Mouse (Mus musculus) hindbrain, embryonic 14.5 days (tissue): ENCODE data around the gene Plac1. TPM values are rescaled to one million over a fixed set of nuclear protein-coding genes. Genes with fewer than 3 reads are reported as not detected.

Source experiments
- ATAC-seq: fragments of 200-750 bp; cut with Nextera tagmentation; 2 replicates; pipeline ENCODE4 v1.8.0; 2017; ENCODE audit warnings: moderate number of reproducible peaks, mild to moderate bottlenecking, moderate TSS enrichment, moderate library complexity; ENCODE audit not compliant: low FRiP score
- DNase-seq: peaks from one replicate; pipeline ENCODE4 v3.0.0-alpha.2; 2015; ENCODE audit warnings: low spot score
- H3K27ac ChIP-seq: fragments of 300-500 bp; sonication (generic); 2 replicates; pipeline ENCODE4 v1.5.1; 2014; ENCODE audit warnings: mild to moderate bottlenecking, moderate library complexity
- H3K27me3 ChIP-seq: fragments of 300-500 bp; sonication (generic); 2 replicates; pipeline ENCODE4 v1.6.1; 2014; ENCODE audit warnings: mild to moderate bottlenecking, low read length, mixed read lengths; ENCODE audit not compliant: control insufficient read depth, insufficient read depth
- H3K36me3 ChIP-seq: fragments of 300-500 bp; sonication (generic); replicated peaks from 2 replicates; pipeline ENCODE4 v1.6.1; 2014; ENCODE audit not compliant: control insufficient read depth, insufficient read depth
- H3K4me1 ChIP-seq: fragments of 300-500 bp; sonication (generic); replicated peaks from 2 replicates; pipeline ENCODE4 v1.6.1; 2014; ENCODE audit warnings: antibody characterized with exemption, low read length, mixed read lengths; ENCODE audit not compliant: control insufficient read depth, insufficient read depth
- H3K4me2 ChIP-seq: fragments of 300-500 bp; sonication (generic); replicated peaks from 2 replicates; pipeline ENCODE4 v1.6.1; 2014; ENCODE audit warnings: mild to moderate bottlenecking, moderate library complexity
- H3K4me3 ChIP-seq: fragments of 300-500 bp; sonication (generic); replicated peaks from 2 replicates; pipeline ENCODE4 v1.5.1; 2014; ENCODE audit warnings: mild to moderate bottlenecking, low read length
- H3K9ac ChIP-seq: fragments of 300-500 bp; sonication (generic); 2 replicates; pipeline ENCODE4 v1.6.1; 2014
- H3K9me3 ChIP-seq: fragments of 300-500 bp; sonication (generic); 2 replicates; pipeline ENCODE4 v1.6.1; 2016; ENCODE audit warnings: low read length; ENCODE audit not compliant: control insufficient read depth
- WGBS: fragments of 180-500 bp; shearing (Covaris S2); extraction: QIAGEN DNeasy Blood & Tissue Kit; methylation state at CpG from one replicate; pipeline ENCODE4 v1.1.7; 2014; 5-methylcytosine and 5-hydroxymethylcytosine counted together
- polyA plus RNA-seq: library from polyadenylated mRNA; unstranded; fragments of >200 nt; fragmentation: Nextera tagmentation; extraction: Ambion mirVana; gene quantifications from 2 replicates; pipeline ENCODE4 v1.2.1, GENCODE M21; 2014

Plac1 gene
- polyA plus RNA-seq, 1 experiment from 2014 or later, result 0.37 TPM

- H3K4me2 ChIP-seq, result no peak overlapping the region
- no peak for ATAC-seq
- no peak overlapping the region for H3K4me3 ChIP-seq
- no peak overlapping the region for H3K27ac ChIP-seq
- WGBS, result 77% methylated on average over 2 of the region's 2 CpGs
- no peak for DNase-seq
- H3K9ac ChIP-seq, result no peak overlapping the region
- H3K36me3 ChIP-seq, result no peaks in the 10 kb centered on the region
- H3K4me1 ChIP-seq, result no peaks in the 10 kb centered on the region
- no peaks in the 10 kb centered on the region for H3K9me3 ChIP-seq
- H3K27me3 ChIP-seq, result no peaks in the 10 kb centered on the region
These were observed 71.3 kb downstream of the Plac1 start for GRCm38 (mm10) chrX:53168623-53169022.

- Histone ChIP-seq H3K27ac (no peak overlapping the region), H3K27me3 (no peaks in the 10 kb centered on the region)
These were observed 72.9 kb downstream of the Plac1 start for GRCm38 (mm10) chrX:53166901-53167525.

GRCm38 (mm10) chrX:53166251-53166900 is 73.5 kb downstream of the Plac1 start:
- H3K4me1 ChIP-seq, result no peaks in the 10 kb centered on the region
- no peak for ATAC-seq
- no peaks in the 10 kb centered on the region for H3K27me3 ChIP-seq
- WGBS, result 46% methylated on average over 15 of the region's 15 CpGs
- H3K9ac ChIP-seq, result no peak overlapping the region
- DNase-seq, result no peak
- H3K9me3 ChIP-seq, result no peaks in the 10 kb centered on the region
- H3K27ac ChIP-seq, result no peak overlapping the region
- no peaks in the 10 kb centered on the region for H3K36me3 ChIP-seq
- no peak overlapping the region for H3K4me3 ChIP-seq
- no peak overlapping the region for H3K4me2 ChIP-seq

More at GRCm38 (mm10) chrX:53166901-53167525, 72.9 kb downstream of the Plac1 start:
- H3K9ac ChIP-seq, result no peak overlapping the region
- ATAC-seq (no peak), DNase-seq (no peak)
- WGBS, result 51% methylated on average over 4 of the region's 4 CpGs
- H3K36me3 ChIP-seq, result no peaks in the 10 kb centered on the region
- H3K9me3 ChIP-seq, result no peaks in the 10 kb centered on the region
- no peaks in the 10 kb centered on the region for H3K4me1 ChIP-seq
- H3K4me2 ChIP-seq, result no peak overlapping the region
- H3K4me3 ChIP-seq, result no peak overlapping the region

- Histone ChIP-seq H3K36me3 (no peaks in the 10 kb centered on the region), H3K27me3 (no peaks in the 10 kb centered on the region), H3K9me3 (no peaks in the 10 kb centered on the region), H3K9ac (no peak overlapping the region), H3K4me1 (no peaks in the 10 kb centered on the region), H3K4me3 (no peak overlapping the region), H3K27ac (no peak overlapping the region), H3K4me2 (no peak overlapping the region)
- ATAC-seq (no peak), DNase-seq (no peak)
- WGBS, result 54% methylated on average over 4 of the region's 4 CpGs
These were observed 77.3 kb downstream of the Plac1 start for GRCm38 (mm10) chrX:53162589-53162988.

- ATAC-seq (no peak), DNase-seq (no peak)
- Histone ChIP-seq H3K4me3 (no peak overlapping the region), H3K9me3 (no peaks in the 10 kb centered on the region), H3K4me1 (no peaks in the 10 kb centered on the region), H3K27me3 (no peaks in the 10 kb centered on the region), H3K36me3 (no peaks in the 10 kb centered on the region), H3K27ac (no peak overlapping the region), H3K4me2 (no peak overlapping the region), H3K9ac (no peak overlapping the region)
- 59% methylated on average over 4 of the region's 4 CpGs for WGBS
These were observed 78.3 kb downstream of the Plac1 start for GRCm38 (mm10) chrX:53161583-53161982.

- Histone ChIP-seq H3K4me2 (no peak overlapping the region), H3K9me3 (no peaks in the 10 kb centered on the region), H3K27ac (no peak overlapping the region), H3K4me3 (no peak overlapping the region), H3K4me1 (no peaks in the 10 kb centered on the region), H3K36me3 (no peaks in the 10 kb centered on the region), H3K27me3 (no peaks in the 10 kb centered on the region), H3K9ac (no peak overlapping the region)
- whole genome bisulfite sequencing, result 75% methylated on average over 5 of the region's 5 CpGs
- ATAC-seq (no peak), DNase-seq (no peak)
These were observed 78.8 kb downstream of the Plac1 start for GRCm38 (mm10) chrX:53161115-53161514.

- no peaks in the 10 kb centered on the region for H3K27me3 ChIP-seq
- no peaks in the 10 kb centered on the region for H3K4me1 ChIP-seq
- WGBS, result 53% methylated on average over 2 of the region's 2 CpGs
- no peak overlapping the region for H3K9ac ChIP-seq
- H3K36me3 ChIP-seq, result no peaks in the 10 kb centered on the region
- H3K9me3 ChIP-seq, result no peaks in the 10 kb centered on the region
- ATAC-seq (no peak), DNase-seq (no peak)
- no peak overlapping the region for H3K4me2 ChIP-seq
- H3K4me3 ChIP-seq, result no peak overlapping the region
- H3K27ac ChIP-seq, result no peak overlapping the region
These were observed 91.9 kb downstream of the Plac1 start for GRCm38 (mm10) chrX:53148039-53148438.

- H3K27ac ChIP-seq, result no peak overlapping the region
- no peaks in the 10 kb centered on the region for H3K4me1 ChIP-seq
- no peak overlapping the region for H3K9ac ChIP-seq
- 82% methylated on average over 5 of the region's 5 CpGs for WGBS
- H3K9me3 ChIP-seq, result no peaks in the 10 kb centered on the region
- no peak overlapping the region for H3K4me3 ChIP-seq
- H3K36me3 ChIP-seq, result no peaks in the 10 kb centered on the region
- DNase-seq, result no peak
- H3K27me3 ChIP-seq, result no peaks in the 10 kb centered on the region
- no peak for ATAC-seq
- no peak overlapping the region for H3K4me2 ChIP-seq
These were observed 93.5 kb downstream of the Plac1 start for GRCm38 (mm10) chrX:53146389-53146917.

GRCm38 (mm10) chrX:53139641-53140040 is 100.3 kb downstream of the Plac1 start:
- Histone ChIP-seq H3K27ac (no peak overlapping the region), H3K4me1 (no peaks in the 10 kb centered on the region), H3K9ac (no peak overlapping the region), H3K4me2 (no peak overlapping the region), H3K9me3 (no peaks in the 10 kb centered on the region), H3K4me3 (no peak overlapping the region), H3K36me3 (no peaks in the 10 kb centered on the region), H3K27me3 (no peaks in the 10 kb centered on the region)
- DNase-seq (no peak), ATAC-seq (no peak)
- WGBS, result 89% methylated on average over 2 of the region's 2 CpGs
